Mouse (Mus musculus) erythroid progenitor cell, adult 5-6 weeks (primary cell): Measurements from ENCODE around the gene Pla2g4e. TPM values are rescaled to one million over a fixed set of nuclear protein-coding genes. Genes with fewer than 3 reads are reported as not detected.

Experiments used
- ATAC-seq: replicated peaks from 2 replicates; pipeline ENCODE4 v1.8.0; 2016; ENCODE audit warnings: moderate number of reproducible peaks, mild to moderate bottlenecking, moderate TSS enrichment, inconsistent platforms; ENCODE audit not compliant: poor library complexity, low FRiP score, severe bottlenecking
- total RNA-seq, 2 experiments: library from RNA; stranded (forward) in 1 of 2; stranded (reverse) in 1 of 2; fragments of 150-400 nt in 1 of 2; fragments of 186-747, 209-891 nt in 1 of 2; gene quantifications; 2 replicates each; pipeline versions ENCODE4 v1.2.3 to v1.2.4; 2015 to 2017; ENCODE audit warnings: low replicate concordance in 2 of 2

Gene Pla2g4e
- not detected in 2 replicates for total RNA-seq (2015; ENCODE audit: low replicate concordance)
- total RNA-seq (2017; ENCODE audit: low replicate concordance) = not detected in 2 replicates

GRCm38 (mm10) chr2:120244679-120245420 is at the start of gene Pla2g4e:
TSS of gene Pla2g4e (minus strand) at chr2:120245335.
- ATAC-seq = no peak

- ATAC-seq = no peak
These were observed 46.4 kb upstream of the Pla2g4e start for GRCm38 (mm10) chr2:120291471-120292078.

- ATAC-seq = no peak
These were observed 43.9 kb upstream of the Pla2g4e start, which contains the start of gene Pla2g4d for GRCm38 (mm10) chr2:120288995-120289394. TSS of gene Pla2g4d (minus strand) at chr2:120289197.

- no peak for ATAC-seq
These were observed 43.3 kb upstream of the Pla2g4e start for GRCm38 (mm10) chr2:120288401-120288800.

GRCm38 (mm10) chr2:120285639-120286038 is 40.5 kb upstream of the Pla2g4e start:
- ATAC-seq = no peak

- no peak for ATAC-seq
These were observed 39.6 kb upstream of the Pla2g4e start for GRCm38 (mm10) chr2:120284705-120285104.

GRCm38 (mm10) chr2:120284094-120284493 is 39.0 kb upstream of the Pla2g4e start:
- ATAC-seq = no peak

GRCm38 (mm10) chr2:120283550-120283949 is 38.4 kb upstream of the Pla2g4e start:
- no peak for ATAC-seq

- no peak for ATAC-seq
These were observed 36.1 kb upstream of the Pla2g4e start for GRCm38 (mm10) chr2:120281221-120281620.

GRCm38 (mm10) chr2:120279961-120280360 is 34.8 kb upstream of the Pla2g4e start:
- ATAC-seq = no peak

- ATAC-seq = no peak
These were observed 31.8 kb upstream of the Pla2g4e start for GRCm38 (mm10) chr2:120276951-120277350.

GRCm38 (mm10) chr2:120268635-120269034 is 23.5 kb upstream of the Pla2g4e start:
- no peak for ATAC-seq

GRCm38 (mm10) chr2:120265523-120265922 is 20.4 kb upstream of the Pla2g4e start:
- ATAC-seq = no peak

GRCm38 (mm10) chr2:120264858-120265257 is 19.7 kb upstream of the Pla2g4e start:
- no peak for ATAC-seq

- no peak for ATAC-seq
These were observed 17.7 kb upstream of the Pla2g4e start for GRCm38 (mm10) chr2:120262876-120263275.

GRCm38 (mm10) chr2:120261346-120261745 is 16.2 kb upstream of the Pla2g4e start:
- no peak for ATAC-seq

GRCm38 (mm10) chr2:120256259-120256658 is 11.1 kb upstream of the Pla2g4e start:
- ATAC-seq = no peak

- no peak for ATAC-seq
These were observed 7.5 kb upstream of the Pla2g4e start for GRCm38 (mm10) chr2:120252644-120253043.

GRCm38 (mm10) chr2:120245421-120246016 is 384 bp upstream of the Pla2g4e start:
- ATAC-seq = no peak

- no peak for ATAC-seq
These were observed 1.1 kb downstream of the Pla2g4e start for GRCm38 (mm10) chr2:120243995-120244394.
